Mouse (Mus musculus): ENCODE measurements around the gene Sytl1.
A peak's percentile ranks its signal among the peaks of the same experiment; 100 is the strongest.

The Sytl1 gene

GRCm38 (mm10) chr4:133211751-133212561 lies 51.0 kb downstream of the Sytl1 start, which contains the start of the genes Cd164l2 and Gpr3:
Gene Cd164l2 (plus strand): TSS chr4:133212131.
Gene Gpr3 (minus strand): TSS chr4:133212536.
- no peak for DNase-seq (ENCODE audit: low spot score)

- DNase-seq (ENCODE audit: low spot score) = no peak
Observed at GRCm38 (mm10) chr4:133210788-133211390, 52.0 kb downstream of the Sytl1 start.

GRCm38 (mm10) chr4:133210023-133210787 lies 52.7 kb downstream of the Sytl1 start:
- no peak for DNase-seq (ENCODE audit: low spot score)

DNA sequence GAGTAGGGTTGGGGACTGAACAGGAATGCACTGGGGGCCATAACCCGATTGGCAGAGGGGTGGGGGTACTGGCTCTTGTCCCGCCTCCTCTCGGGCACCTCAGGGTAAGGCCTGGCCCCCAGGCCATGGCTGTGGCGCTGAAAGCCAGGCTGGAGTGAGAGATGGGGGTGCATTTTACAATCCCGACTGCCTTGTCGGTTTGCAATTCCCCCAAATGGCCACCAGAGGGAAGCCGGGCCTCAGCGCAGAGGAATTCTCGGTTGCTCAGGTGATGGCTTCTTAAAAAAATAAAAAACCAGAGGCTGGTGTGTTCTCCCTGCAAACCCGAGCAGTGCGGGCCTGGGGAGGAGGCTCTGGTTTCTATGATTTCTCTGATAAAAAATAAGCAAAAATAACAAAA lies 53.5 kb downstream of the Sytl1 start:
- peak; percentile 74 for DNase-seq (ENCODE audit: low spot score)

GRCm38 (mm10) chr4:133204379-133204778 lies 58.5 kb downstream of the Sytl1 start:
- DNase-seq (ENCODE audit: low spot score) = no peak

- DNase-seq (ENCODE audit: low spot score) = no peak
Observed at GRCm38 (mm10) chr4:133203591-133203990, 59.3 kb downstream of the Sytl1 start.

Measured in adipocyte (in vitro differentiated cells).